Mouse (Mus musculus) right cerebral cortex, postnatal 14 days (tissue): ENCODE data around the gene Hsd17b2.

Experiments used
- DNase-seq: peaks from one replicate; pipeline ENCODE4 v3.0.0; 2022

The Hsd17b2 gene

GRCm38 (mm10) chr8:117776075-117776474, 74.4 kb downstream of the Hsd17b2 start:
- no peak for DNase-seq

GRCm38 (mm10) chr8:117778531-117779322, 77.0 kb downstream of the Hsd17b2 start:
- DNase-seq: no peak

- DNase-seq: no peak
These were observed 77.6 kb downstream of the Hsd17b2 start for GRCm38 (mm10) chr8:117779344-117779743.

- DNase-seq: no peak
These were observed 79.8 kb downstream of the Hsd17b2 start for GRCm38 (mm10) chr8:117781375-117782129.

GRCm38 (mm10) chr8:117783021-117783420, 81.3 kb downstream of the Hsd17b2 start:
- DNase-seq: no peak

GRCm38 (mm10) chr8:117786428-117786827, 84.7 kb downstream of the Hsd17b2 start:
- DNase-seq: no peak

- DNase-seq: no peak
These were observed 91.0 kb downstream of the Hsd17b2 start for GRCm38 (mm10) chr8:117792616-117793144.

- DNase-seq: no peak
These were observed 92.9 kb downstream of the Hsd17b2 start for GRCm38 (mm10) chr8:117794581-117794980.

- no peak for DNase-seq
These were observed 94.8 kb downstream of the Hsd17b2 start for GRCm38 (mm10) chr8:117796464-117796863.

- DNase-seq: no peak
These were observed 96.4 kb downstream of the Hsd17b2 start for GRCm38 (mm10) chr8:117798066-117798465.

GRCm38 (mm10) chr8:117801443-117802298, 100.0 kb downstream of the Hsd17b2 start, which contains the start of gene Mphosph6:
Gene Mphosph6 (minus strand): TSS chr8:117801943.
- peak; percentile 99 for DNase-seq

- peak; percentile 15 for DNase-seq
These were observed 100.6 kb downstream of the Hsd17b2 start for GRCm38 (mm10) chr8:117802299-117802689.

GRCm38 (mm10) chr8:117805419-117805818, 103.7 kb downstream of the Hsd17b2 start:
- DNase-seq: no peak
